Mouse (Mus musculus): Measurements from ENCODE around the gene Bcan. TPM values are rescaled to one million over a fixed set of nuclear protein-coding genes. Genes with fewer than 3 reads are reported as not detected.

Gene Bcan
- polyA plus RNA-seq, 1 experiment, result 1.1 TPM

DNA sequence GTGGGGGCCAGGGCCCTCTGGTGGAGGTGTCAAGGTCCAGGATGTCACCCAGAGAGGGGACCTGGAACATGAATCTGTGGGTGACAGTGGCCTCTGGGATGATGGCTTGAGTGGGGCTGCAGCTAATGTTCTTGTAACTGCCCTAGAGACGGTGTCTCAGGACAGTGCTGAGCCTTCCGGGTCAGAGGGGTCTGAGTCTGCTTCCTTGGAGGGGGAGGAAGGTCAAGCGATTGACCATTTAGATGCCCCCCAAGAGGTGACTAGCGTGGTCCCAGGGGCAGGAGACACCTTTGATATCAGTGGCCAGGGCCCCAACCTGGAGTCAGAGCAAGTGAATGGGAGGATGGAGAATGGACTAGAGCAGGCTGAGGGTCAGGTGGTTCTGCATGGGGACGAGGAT, 20.5 kb downstream of the Bcan start:
- H3K4me3 ChIP-seq (ENCODE audit: low read depth, low read length), result no peak overlapping the region
- no peak for TF ChIP-seq EP300 (IDR thresholded peaks at IDR 0.05; ENCODE audit: insufficient read depth, low read depth, low read length)
- no peak for TF ChIP-seq CTCF (IDR thresholded peaks at IDR 0.05; ENCODE audit: low read depth, low read length)
- no peaks in the 10 kb centered on the region for H3K36me3 ChIP-seq (ENCODE audit: control insufficient read depth, insufficient read depth, low read length, poor library complexity, severe bottlenecking)
- H3K27ac ChIP-seq (ENCODE audit: insufficient read depth, low read length), result no peak overlapping the region
- H3K9me3 ChIP-seq (replicated peaks; ENCODE audit: control insufficient read depth, insufficient read depth, low read length, poor library complexity, severe bottlenecking), result no peaks in the 10 kb centered on the region
- H3K4me1 ChIP-seq (ENCODE audit: control insufficient read depth, insufficient read depth, low read length), result peaks cover 3% of the 10 kb centered on the region
- H3K27me3 ChIP-seq (ENCODE audit: control insufficient read depth, insufficient read depth, low read length, poor library complexity, severe bottlenecking), result 0 out of 2 replicates have a peak, but pooled peaks cover 5% of the 10 kb centered on the region
- no peak overlapping the region for H3K9ac ChIP-seq (ENCODE audit: low read depth, poor library complexity, severe bottlenecking)

DNA sequence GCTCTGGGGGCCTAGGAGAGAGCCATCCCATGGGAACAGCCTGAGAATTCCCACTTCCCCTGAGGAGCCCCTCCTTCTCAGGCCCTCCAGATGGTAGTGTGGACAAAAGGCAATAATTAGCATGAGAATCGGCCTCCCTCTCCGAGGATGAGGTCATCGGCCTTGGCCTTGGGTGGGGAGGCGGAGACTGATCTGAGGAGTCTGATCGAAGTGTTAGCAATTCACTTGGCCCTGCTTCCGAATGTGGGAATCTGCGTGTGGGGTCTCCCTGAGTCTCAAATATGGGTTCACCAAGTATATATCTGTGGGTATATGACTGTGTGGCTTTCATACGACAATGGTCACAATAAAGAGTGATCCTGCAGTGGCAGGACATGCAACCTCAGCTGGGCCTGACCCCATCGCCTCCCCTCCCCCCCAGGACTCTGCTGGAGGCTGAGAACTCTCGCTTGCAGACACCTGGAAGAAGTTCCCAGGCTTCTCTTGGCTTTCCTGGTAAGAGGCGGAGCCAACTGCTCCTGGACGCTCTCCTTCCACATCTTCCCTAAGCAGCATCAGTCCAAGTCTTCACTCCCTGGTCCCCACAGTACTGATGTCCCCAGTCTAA, 25.5 kb downstream of the Bcan start:
- Histone ChIP-seq H3K4me3 (ENCODE audit: low read depth, low read length) (peak overlapping the region; percentile 22; the same call in 1 of the 2 replicates), H3K9ac (ENCODE audit: low read depth, poor library complexity, severe bottlenecking) (no peak overlapping the region), H3K27me3 (ENCODE audit: control insufficient read depth, insufficient read depth, low read length, poor library complexity, severe bottlenecking) (peaks cover 15% of the 10 kb centered on the region), H3K9me3 (replicated peaks; ENCODE audit: control insufficient read depth, insufficient read depth, low read length, poor library complexity, severe bottlenecking) (no peaks in the 10 kb centered on the region), H3K4me1 (ENCODE audit: control insufficient read depth, insufficient read depth, low read length) (peaks cover 1% of the 10 kb centered on the region), H3K27ac (ENCODE audit: insufficient read depth, low read length) (no peak overlapping the region), H3K36me3 (ENCODE audit: control insufficient read depth, insufficient read depth, low read length, poor library complexity, severe bottlenecking) (no peaks in the 10 kb centered on the region)
- TF ChIP-seq CTCF (IDR thresholded peaks at IDR 0.05; ENCODE audit: low read depth, low read length) (no peak), EP300 (IDR thresholded peaks at IDR 0.05; ENCODE audit: insufficient read depth, low read depth, low read length) (peak; percentile 81), POLR2A (IDR thresholded peaks at IDR 0.05; ENCODE audit: insufficient read depth, low read length) (no peak)

DNA sequence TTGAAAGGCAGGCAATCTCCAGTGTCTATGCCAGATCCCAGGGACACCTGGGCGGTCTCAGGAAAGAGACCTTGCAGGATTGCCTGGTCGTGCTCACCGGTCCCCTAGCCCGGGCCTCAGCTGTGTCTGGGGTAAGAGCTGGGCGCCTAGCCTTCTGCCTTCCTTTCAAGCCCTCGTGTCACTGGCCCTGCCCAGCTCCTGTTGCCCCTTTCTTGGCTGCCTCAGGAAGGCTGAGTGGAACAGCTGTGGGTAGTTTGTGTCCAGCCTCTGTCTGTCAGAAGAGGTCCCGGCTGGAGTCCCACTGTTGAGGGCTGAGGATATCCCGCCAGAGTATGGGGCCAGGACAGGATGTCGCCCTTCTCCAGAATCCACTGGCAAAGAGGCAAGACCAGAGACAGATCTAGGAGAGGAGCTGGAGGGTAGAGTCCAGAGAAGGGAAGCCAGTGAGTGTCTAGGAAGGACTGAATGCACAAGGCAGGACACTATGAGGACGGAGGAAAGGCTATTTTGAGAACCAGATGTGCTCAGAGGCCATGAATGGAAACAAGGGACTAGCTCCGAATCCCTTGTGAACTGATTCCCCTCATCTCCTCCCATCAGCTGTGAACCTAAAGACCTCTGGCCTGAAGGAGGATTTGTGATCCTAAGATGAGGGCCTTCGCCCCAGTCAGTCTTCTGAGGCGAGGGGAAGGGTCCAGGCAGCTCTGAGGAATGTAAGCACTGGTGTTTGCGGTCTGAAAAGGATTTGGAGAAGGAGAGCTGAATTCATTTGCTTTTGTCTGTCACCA, 26.2 kb downstream of the Bcan start:
- Histone ChIP-seq H3K4me1 (ENCODE audit: control insufficient read depth, insufficient read depth, low read length) (peaks cover 1% of the 10 kb centered on the region), H3K9me3 (replicated peaks; ENCODE audit: control insufficient read depth, insufficient read depth, low read length, poor library complexity, severe bottlenecking) (no peaks in the 10 kb centered on the region), H3K36me3 (ENCODE audit: control insufficient read depth, insufficient read depth, low read length, poor library complexity, severe bottlenecking) (no peaks in the 10 kb centered on the region), H3K27ac (ENCODE audit: insufficient read depth, low read length) (peak overlapping the region; percentile 36; the same call in 1 of the 2 replicates), H3K27me3 (ENCODE audit: control insufficient read depth, insufficient read depth, low read length, poor library complexity, severe bottlenecking) (peaks cover 15% of the 10 kb centered on the region), H3K9ac (ENCODE audit: low read depth, poor library complexity, severe bottlenecking) (no peak overlapping the region), H3K4me3 (ENCODE audit: low read depth, low read length) (no peak overlapping the region)
- no peak for TF ChIP-seq EP300 (IDR thresholded peaks at IDR 0.05; ENCODE audit: insufficient read depth, low read depth, low read length)
- no peak for TF ChIP-seq POLR2A (IDR thresholded peaks at IDR 0.05; ENCODE audit: insufficient read depth, low read length)
- TF ChIP-seq CTCF (IDR thresholded peaks at IDR 0.05; ENCODE audit: low read depth, low read length), result no peak

DNA sequence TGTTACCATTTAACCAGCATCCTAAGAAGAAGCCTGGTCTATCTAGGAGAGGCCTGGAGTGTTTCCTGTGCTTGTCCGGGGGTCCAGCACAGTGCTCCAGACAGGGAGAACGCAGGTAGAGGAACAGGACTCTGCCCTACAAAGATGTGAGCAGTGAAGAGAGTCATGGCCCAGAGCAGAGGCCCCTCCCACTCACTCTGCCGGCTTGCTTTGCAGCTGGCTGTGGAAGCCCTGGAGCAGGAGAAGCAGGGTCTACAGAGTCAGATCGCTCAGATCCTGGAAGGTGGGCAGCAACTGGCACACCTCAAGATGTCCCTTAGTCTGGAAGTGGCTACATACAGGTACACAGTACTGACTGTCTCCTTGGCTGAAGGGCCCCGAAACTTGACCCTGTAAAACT, 27.3 kb downstream of the Bcan start:
- Histone ChIP-seq H3K27me3 (ENCODE audit: control insufficient read depth, insufficient read depth, low read length, poor library complexity, severe bottlenecking) (peaks cover 15% of the 10 kb centered on the region), H3K36me3 (ENCODE audit: control insufficient read depth, insufficient read depth, low read length, poor library complexity, severe bottlenecking) (no peaks in the 10 kb centered on the region), H3K9ac (ENCODE audit: low read depth, poor library complexity, severe bottlenecking) (no peak overlapping the region), H3K27ac (ENCODE audit: insufficient read depth, low read length) (no peak overlapping the region), H3K4me1 (ENCODE audit: control insufficient read depth, insufficient read depth, low read length) (peaks cover 1% of the 10 kb centered on the region), H3K4me3 (ENCODE audit: low read depth, low read length) (no peak overlapping the region), H3K9me3 (replicated peaks; ENCODE audit: control insufficient read depth, insufficient read depth, low read length, poor library complexity, severe bottlenecking) (no peaks in the 10 kb centered on the region)
- TF ChIP-seq POLR2A (IDR thresholded peaks at IDR 0.05; ENCODE audit: insufficient read depth, low read length) (no peak), EP300 (IDR thresholded peaks at IDR 0.05; ENCODE audit: insufficient read depth, low read depth, low read length) (no peak)

DNA sequence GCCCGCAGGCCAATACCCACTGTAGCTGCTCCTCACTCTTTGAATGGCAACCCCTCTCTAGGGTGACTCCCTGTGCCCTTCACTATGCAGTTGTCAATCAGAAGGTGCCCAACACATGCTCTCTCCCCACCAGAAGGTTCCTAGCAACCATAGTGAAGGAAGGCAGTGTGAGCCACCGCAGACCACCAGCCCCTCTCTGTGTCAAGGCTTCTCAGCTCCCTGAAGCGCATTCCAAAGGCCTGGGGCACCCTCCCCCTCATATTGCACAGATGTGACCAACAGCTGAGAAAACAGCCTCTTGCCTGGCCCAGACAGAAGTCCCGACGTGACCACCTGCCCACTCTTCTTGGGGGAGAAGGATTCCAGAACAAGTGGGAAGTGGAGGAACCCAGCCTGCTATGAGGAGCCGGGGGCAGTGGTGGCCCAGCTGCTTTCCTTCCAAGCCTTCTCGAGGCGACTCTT, 27.8 kb downstream of the Bcan start:
- no peak overlapping the region for H3K27ac ChIP-seq (ENCODE audit: insufficient read depth, low read length)
- H3K9me3 ChIP-seq (replicated peaks; ENCODE audit: control insufficient read depth, insufficient read depth, low read length, poor library complexity, severe bottlenecking), result no peaks in the 10 kb centered on the region
- H3K4me1 ChIP-seq (ENCODE audit: control insufficient read depth, insufficient read depth, low read length), result peaks cover 1% of the 10 kb centered on the region
- TF ChIP-seq EP300 (IDR thresholded peaks at IDR 0.05; ENCODE audit: insufficient read depth, low read depth, low read length) (no peak), POLR2A (IDR thresholded peaks at IDR 0.05; ENCODE audit: insufficient read depth, low read length) (no peak), CTCF (IDR thresholded peaks at IDR 0.05; ENCODE audit: low read depth, low read length) (no peak)
- peak overlapping the region; percentile 70 for H3K4me3 ChIP-seq (ENCODE audit: low read depth, low read length)
- no peak overlapping the region for H3K9ac ChIP-seq (ENCODE audit: low read depth, poor library complexity, severe bottlenecking)
- peaks cover 11% of the 10 kb centered on the region for H3K27me3 ChIP-seq (ENCODE audit: control insufficient read depth, insufficient read depth, low read length, poor library complexity, severe bottlenecking)
- no peaks in the 10 kb centered on the region for H3K36me3 ChIP-seq (ENCODE audit: control insufficient read depth, insufficient read depth, low read length, poor library complexity, severe bottlenecking)
